Comparison of ENCODE assay signal across 8 mouse cellular contexts in genomic region chr16:42169447-42170140, GRCm38 (mm10).
DNase-seq lines count a peak whose midpoint lies in the region; ATAC-seq and TF ChIP-seq lines count a peak whose summit lies in the region.

No protein-coding gene starts in this region.

- H3K4me1 ChIP-seq in limb, embryonic 11.5 days (ENCODE audit: control insufficient read depth, insufficient read depth, low read length) = no peaks in the 10 kb centered on the region
- no peaks in the 10 kb centered on the region for H3K4me1 ChIP-seq in neural tube, embryonic 14.5 days (ENCODE audit: control insufficient read depth, insufficient read depth, low read length)
- H3K4me1 ChIP-seq in testis, adult 2 months (ENCODE audit: control insufficient read depth, insufficient read depth, low read length) = no peaks in the 10 kb centered on the region

- WGBS in limb, embryonic 11.5 days = 27% methylated on average over 8 of the region's 8 CpGs
- WGBS in neural tube, embryonic 14.5 days = 29% methylated on average over 8 of the region's 8 CpGs

- H3K27ac ChIP-seq in limb, embryonic 11.5 days (replicated peaks; ENCODE audit: low read depth, low read length) = no peak overlapping the region
- no peak overlapping the region for H3K27ac ChIP-seq in neural tube, embryonic 14.5 days (ENCODE audit: low read depth, low read length)
- no peak overlapping the region for H3K27ac ChIP-seq in testis, adult 2 months (ENCODE audit: control insufficient read depth, insufficient read depth, low read depth, low read length)

- H3K9ac ChIP-seq in limb, embryonic 11.5 days (ENCODE audit: low read length) = no peak overlapping the region
- no peak overlapping the region for H3K9ac ChIP-seq in neural tube, embryonic 14.5 days (replicated peaks; ENCODE audit: low read depth, low read length)

- TF ChIP-seq CTCF in testis, adult 2 months (IDR thresholded peaks at IDR 0.05; ENCODE audit: control insufficient read depth, insufficient read depth, insufficient replicate concordance, low read depth, low read length) = peak; percentile 92; the same call in 1 of the 2 replicates

- peak; percentile 80 for DNase-seq in 416B (ENCODE audit: low read depth)
- DNase-seq in T-cell, adult 2 months (ENCODE audit: low spot score) = peak; percentile 74
- peak; percentile 90 to 92 for DNase-seq in cerebellum, postnatal 10 days
- DNase-seq in gastrocnemius, adult 18-20 months (ENCODE audit: low spot score) = peak; percentile 77
- peak; percentile 26 to 65 for DNase-seq in kidney, adult 8-10 months
- DNase-seq in limb, embryonic 11.5 days (ENCODE audit: low spot score) = peak; percentile 89

- no peak overlapping the region for H3K4me2 ChIP-seq in limb, embryonic 11.5 days (ENCODE audit: low read depth, severe bottlenecking)
- H3K4me2 ChIP-seq in neural tube, embryonic 14.5 days (ENCODE audit: low read depth, low read length) = no peak overlapping the region

- TF ChIP-seq POLR2A in testis, adult 2 months (IDR thresholded peaks at IDR 0.05; ENCODE audit: control insufficient read depth, low read depth, low read length) = no peak

- H3K9me3 ChIP-seq in limb, embryonic 11.5 days (ENCODE audit: control insufficient read depth, low read length) = no peaks in the 10 kb centered on the region
- H3K9me3 ChIP-seq in neural tube, embryonic 14.5 days (ENCODE audit: control insufficient read depth, low read length) = no peaks in the 10 kb centered on the region

- H3K27me3 ChIP-seq in limb, embryonic 11.5 days (ENCODE audit: control insufficient read depth, insufficient read depth, low read length) = no peaks in the 10 kb centered on the region
- H3K27me3 ChIP-seq in neural tube, embryonic 14.5 days (ENCODE audit: control insufficient read depth, insufficient read depth, low read length) = no peaks in the 10 kb centered on the region
- no peaks in the 10 kb centered on the region for H3K27me3 ChIP-seq in testis, adult 2 months (ENCODE audit: control insufficient read depth, insufficient read depth, low read length)

- H3K36me3 ChIP-seq in limb, embryonic 11.5 days (ENCODE audit: control insufficient read depth, insufficient read depth, low read length) = no peaks in the 10 kb centered on the region
- H3K36me3 ChIP-seq in neural tube, embryonic 14.5 days (ENCODE audit: control insufficient read depth, insufficient read depth, low read length) = no peaks in the 10 kb centered on the region
- no peaks in the 10 kb centered on the region for H3K36me3 ChIP-seq in testis, adult 2 months (ENCODE audit: control insufficient read depth, insufficient read depth, low read length)

- no peak overlapping the region for H3K4me3 ChIP-seq in limb, embryonic 11.5 days (ENCODE audit: low read depth, low read length)
- H3K4me3 ChIP-seq in neural tube, embryonic 14.5 days (ENCODE audit: low read depth, low read length) = no peak overlapping the region
- no peak overlapping the region for H3K4me3 ChIP-seq in testis, adult 2 months (ENCODE audit: control insufficient read depth, low read depth, low read length)

- 0 out of 2 replicates have a peak, but pooled peaks have one; percentile 17 for ATAC-seq in limb, embryonic 11.5 days (ENCODE audit: insufficient number of reproducible peaks, low FRiP score, low TSS enrichment, low read depth)
- peak; percentile 65; the same call in 1 of the 2 replicates for ATAC-seq in neural tube, embryonic 14.5 days (ENCODE audit: low read depth)
